Mouse (Mus musculus): ENCODE measurements around the gene Bora. TPM values are rescaled to one million over a fixed set of nuclear protein-coding genes. Genes with fewer than 3 reads are reported as not detected.

Gene Bora
- 28.4 TPM for polyA plus RNA-seq (2017; shearing (Covaris generic))

DNA sequence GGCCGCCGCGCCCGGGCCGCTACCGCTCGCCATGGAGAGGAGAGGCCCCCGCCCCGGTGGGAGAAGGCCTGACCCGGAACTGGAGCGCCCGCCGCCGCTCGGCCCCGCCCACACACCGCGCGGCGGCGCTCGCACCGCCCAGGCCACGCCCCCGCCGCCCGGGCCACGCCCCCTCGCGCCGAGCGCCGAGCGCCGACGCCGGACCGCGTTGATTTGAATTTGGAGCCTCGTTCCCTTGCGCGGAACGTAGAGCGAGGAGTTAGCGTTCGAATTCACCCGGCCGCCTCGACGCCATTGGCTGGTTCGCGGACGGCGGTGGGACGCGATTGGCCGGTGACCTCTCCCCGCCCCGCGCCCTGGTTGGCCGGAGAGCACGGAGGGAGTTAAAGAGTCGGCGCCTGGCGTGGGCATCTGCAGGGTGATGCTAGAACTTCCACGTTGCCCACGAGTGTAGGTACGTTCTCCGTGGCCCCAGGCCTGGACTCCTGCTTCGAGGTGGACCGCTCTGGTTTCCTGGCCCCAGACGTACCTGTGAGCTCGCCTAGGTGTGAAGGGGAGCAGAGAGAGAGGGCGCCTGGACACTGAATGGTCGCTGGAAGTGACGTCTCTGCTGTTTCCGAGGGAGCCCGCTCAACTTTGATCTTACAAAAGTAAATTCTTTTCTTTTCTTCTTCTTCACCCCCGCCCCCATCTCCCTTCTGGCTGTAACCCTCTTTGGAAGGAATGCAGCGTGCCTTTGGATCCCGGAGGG, at the start of gene Bora, which contains the start of gene Mzt1:
Gene Bora (plus strand): TSS at position 192 of the 751 bp plus-strand sequence.
Gene Mzt1 (minus strand): TSS at position 104 of the 751 bp plus-strand sequence.

DNA sequence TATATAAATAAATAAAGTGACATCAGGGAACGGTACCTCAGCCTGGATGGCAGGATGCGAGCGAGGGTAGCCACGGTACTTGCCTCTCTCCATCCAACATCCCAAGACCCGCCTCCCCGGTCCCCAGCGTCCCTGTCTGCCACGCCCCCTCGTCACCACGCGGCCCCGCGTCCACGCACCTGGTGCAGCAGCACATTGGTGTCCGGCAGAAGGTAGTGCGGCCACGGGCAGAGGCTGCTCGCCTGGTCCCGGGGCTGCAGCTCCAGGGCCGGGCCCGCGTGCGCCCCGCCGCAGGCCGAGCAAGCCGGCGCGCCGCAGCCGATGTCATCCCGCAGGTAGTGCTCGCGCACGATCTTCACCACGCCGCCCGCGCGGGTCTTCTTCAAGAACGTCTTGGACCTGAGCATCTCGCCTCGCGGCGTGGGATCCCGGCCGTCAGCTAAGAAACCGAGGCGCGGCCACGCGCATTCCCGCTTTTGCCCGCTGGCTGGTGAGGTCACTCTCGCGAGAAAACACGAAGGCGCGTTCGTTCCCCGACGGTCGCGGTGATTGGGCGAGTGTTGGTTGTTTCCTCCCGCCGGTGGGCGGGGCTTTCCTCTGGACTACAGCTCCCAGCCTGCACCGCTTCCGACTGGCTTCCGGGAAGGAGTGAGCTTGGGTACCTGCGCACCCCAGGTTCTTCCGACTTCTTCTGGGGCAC, 53.4 kb downstream of the Bora start, which contains the start of the genes Pibf1 and Dis3:
Gene Pibf1 (plus strand): TSS at position 158 of the 700 bp plus-strand sequence.
Gene Dis3 (minus strand): TSS at position 504 of the 700 bp plus-strand sequence.

Other genes starting within 250 kb of the Bora start
- 13.4 TPM for gene Rpl36a-ps1, start 51.9 kb upstream of the Bora start, polyA plus RNA-seq (2017; shearing (Covaris generic))
- gene Mzt1, start 88 bp upstream of the Bora start, polyA plus RNA-seq (2017; shearing (Covaris generic)): 51.7 TPM
- 27.2 TPM for gene Pibf1, start 53.2 kb downstream of the Bora start, polyA plus RNA-seq (2017; shearing (Covaris generic))
- gene Dis3, start 53.5 kb downstream of the Bora start, polyA plus RNA-seq (2017; shearing (Covaris generic)): 5.8 TPM

Measured in CD4-positive, CD25-positive, alpha-beta regulatory T cell, adult 9 weeks (primary cell).